Mouse (Mus musculus) embryonic stem cell, embryonic (primary cell): ENCODE data around the gene Dnajc22.

Experiments used
- CTCF ChIA-PET, 4 experiments: fragments of 300-600 bp in 2 of 4; fragments of 350-600 bp in 2 of 4; sonication (Branson Sonifier 250); formaldehyde crosslinking; loops; one replicate each; lab custom pipeline; 2022; ENCODE audit warnings: inconsistent platforms in 2 of 4; lab: Charles Lee
- POLR2A ChIA-PET, 4 experiments: fragments of 300-600 bp in 2 of 4; fragments of 350-600 bp in 2 of 4; sonication (Branson Sonifier 250); formaldehyde crosslinking; loops; one replicate each; lab custom pipeline; 2022; ENCODE audit warnings: antibody characterized with exemption in 4 of 4, inconsistent platforms in 1 of 4; lab: Charles Lee

Gene Dnajc22

DNA sequence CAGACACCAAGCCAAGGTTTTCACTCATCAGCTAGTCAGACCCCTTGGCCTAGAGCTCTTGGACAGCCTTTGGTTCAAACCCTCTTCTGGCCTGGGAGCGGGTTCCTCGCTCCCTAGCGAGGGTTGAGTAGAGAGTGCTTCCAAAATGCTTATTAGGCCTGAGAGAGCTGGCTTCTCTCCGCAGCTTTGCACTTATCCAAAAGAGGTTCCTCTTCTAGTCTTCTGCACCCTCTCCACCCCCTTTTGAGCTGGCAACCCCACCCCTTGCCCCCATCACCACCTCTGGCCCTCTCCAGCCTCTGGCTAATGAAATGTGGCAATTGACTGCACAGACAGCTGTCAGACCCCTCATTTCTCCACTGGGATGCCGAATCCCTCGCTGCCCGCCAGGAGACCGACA, at the start of gene Dnajc22:
Dnajc22 (plus strand) TSS at position 301 of the 400 bp plus-strand sequence.
- POLR2A ChIA-PET: interaction anchor here (0.5 to 3.8 kb wide), 35 partner anchors 11 to 559 kb away, joined by 3 to 25 read pairs (median 4); partner anchors contain the start of genes Troap (in 3 of the 4), Prph (in 2 of the 4), Tuba1c (in 2 of the 4) and Racgap1 (in 1 of the 4)
- CTCF ChIA-PET: interaction anchor here (0.5 to 3.1 kb wide), 48 partner anchors 9 to 585 kb away, joined by 3 to 23 read pairs (median 5); partner anchors contain the start of genes Troap (in 3 of the 4), Prph (in 2 of the 4) and Tuba1c (in 2 of the 4)

DNA sequence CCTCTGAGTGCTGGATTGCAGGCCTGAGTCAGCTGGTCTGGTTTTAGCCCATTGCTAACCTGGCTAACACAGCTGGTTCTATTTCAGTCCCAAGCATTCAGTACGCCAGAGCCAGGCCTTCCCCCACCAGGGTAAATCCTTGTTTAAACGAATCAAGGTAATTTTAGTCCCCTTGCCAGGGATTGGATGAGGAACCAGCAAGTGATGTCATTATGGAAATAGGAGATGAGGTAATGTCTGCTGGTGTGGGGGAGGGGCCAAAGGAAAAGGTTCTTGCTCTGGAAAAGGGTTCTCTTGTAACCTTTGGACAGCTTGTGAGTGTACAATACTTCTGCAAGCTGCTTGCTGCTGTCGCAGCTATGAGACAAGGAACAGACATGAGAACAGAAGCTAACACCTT, 48.1 kb upstream of the Dnajc22 start:
- POLR2A ChIA-PET: interaction anchor here (0.6 to 10.1 kb wide), 19 partner anchors 8 to 526 kb away, joined by 3 to 226 read pairs (median 5); partner anchors contain the start of genes Tuba1c (in 4 of the 4), Tuba1b (in 2 of the 4), Gm49450 (in 1 of the 4) and Prph (in 1 of the 4)
- CTCF ChIA-PET: interaction anchor here (0.6 to 1.9 kb wide), 16 partner anchors 9 to 371 kb away, joined by 3 to 8 read pairs (median 4); partner anchors contain the start of gene Tuba1c (in 1 of the 4)

DNA sequence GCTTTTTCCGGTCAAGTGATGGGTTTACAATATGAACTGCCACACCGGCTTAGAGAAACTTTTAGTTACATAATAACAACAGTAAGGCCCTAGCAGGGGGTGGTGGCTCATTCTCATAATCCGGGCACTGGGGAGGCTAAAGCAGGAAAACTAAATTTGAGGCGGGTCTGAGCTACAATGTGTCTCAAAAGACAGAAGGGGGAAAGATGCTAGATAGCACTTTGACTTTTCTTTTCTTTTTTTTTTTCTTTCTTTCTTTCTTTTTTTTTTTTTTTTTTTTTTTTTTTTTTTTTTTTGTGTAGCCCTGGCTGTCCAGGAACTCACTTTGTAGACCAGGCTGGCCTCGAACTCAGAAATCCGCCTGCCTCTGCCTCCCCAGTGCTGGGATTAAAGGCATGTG, 47.2 kb upstream of the Dnajc22 start:
- ChIA-PET POLR2A (interaction anchor here (0.6 to 10.1 kb wide), 12 partner anchors 10 to 381 kb away, joined by 3 to 226 read pairs (median 4); partner anchors contain the start of genes Tuba1c (in 2 of the 4) and Tuba1b (in 1 of the 4)), CTCF (interaction anchor here in 3 of 4 experiments (0.6 to 1.9 kb wide), 7 partner anchors 10 to 420 kb away, joined by 3 to 9 read pairs (median 6); partner anchors contain the start of gene Prph (in 1 of the 3))

DNA sequence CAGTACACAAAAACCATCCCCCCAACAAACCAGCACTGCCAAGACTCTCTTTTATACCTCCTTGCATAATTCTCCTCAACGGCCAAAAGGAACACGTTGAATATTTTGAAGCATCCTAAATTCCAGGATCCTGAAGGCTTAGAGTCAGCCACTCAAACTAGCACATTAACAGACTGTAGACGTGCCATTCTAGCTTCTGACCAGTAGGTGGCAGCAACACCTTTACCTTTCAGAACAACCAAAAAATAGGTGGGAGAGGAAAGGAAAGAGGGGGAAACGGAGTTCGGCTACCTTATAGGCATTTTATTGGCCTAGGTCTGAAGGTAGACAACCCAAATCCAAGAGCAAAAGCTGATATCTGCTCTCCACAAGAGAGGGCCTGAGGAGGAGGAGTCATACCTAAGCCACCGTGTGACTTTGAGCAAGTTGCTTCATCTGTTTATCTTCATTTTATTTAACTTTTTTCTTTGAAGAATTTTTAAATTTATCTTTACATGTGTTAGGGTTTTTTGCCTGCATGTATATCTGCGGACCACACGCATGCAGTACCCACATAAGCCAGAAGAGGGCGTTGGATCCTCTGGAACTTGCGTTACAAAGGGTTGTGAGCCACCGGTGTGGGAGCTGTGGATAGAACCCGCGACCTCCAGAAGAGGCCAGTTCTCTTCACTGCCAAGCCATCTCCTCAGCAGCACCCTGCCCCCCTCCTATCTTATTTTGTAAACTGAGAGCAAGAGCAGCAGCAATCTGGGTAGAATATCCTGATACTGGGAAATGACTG, 43.3 kb upstream of the Dnajc22 start:
- ChIA-PET POLR2A (interaction anchor here in 3 of 4 experiments (0.6 to 3.9 kb wide), 27 partner anchors 9 to 629 kb away, joined by 3 to 31 read pairs (median 4); partner anchors contain the start of genes Tuba1c (in 3 of the 3), Troap (in 2 of the 3) and C1ql4 (in 1 of the 3)), CTCF (interaction anchor here (0.5 to 4.5 kb wide), 84 partner anchors 7 to 1743 kb away, joined by 3 to 70 read pairs (median 4); partner anchors contain the start of genes Troap (in 3 of the 4), C1ql4 (in 2 of the 4), Dnajc22 (in 2 of the 4) and Tuba1c (in 2 of the 4))

DNA sequence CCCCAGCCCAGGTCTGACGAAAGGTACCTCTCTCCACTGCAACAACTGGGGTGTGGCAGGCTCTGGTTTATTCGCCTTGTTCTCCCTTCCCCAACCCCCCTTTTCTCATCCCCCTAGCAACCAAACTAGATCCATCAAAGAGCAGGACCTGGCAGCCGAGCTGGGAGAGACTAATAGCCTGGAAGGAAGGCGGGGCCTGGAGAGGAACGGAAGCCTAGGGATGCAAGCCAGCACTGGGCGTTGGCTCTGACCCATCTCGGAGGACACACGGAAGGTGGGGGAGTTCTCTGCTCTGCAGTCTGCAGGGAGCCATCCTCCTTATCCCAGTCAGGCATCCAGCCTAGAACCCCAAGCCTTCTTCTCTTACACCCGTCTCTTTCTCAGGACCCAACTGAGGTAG, 39.6 kb upstream of the Dnajc22 start:
- POLR2A ChIA-PET: interaction anchor here (0.5 to 6.0 kb wide), 24 partner anchors 9 to 389 kb away, joined by 3 to 48 read pairs (median 5); partner anchors contain the start of genes Tuba1c (in 2 of the 4), Dnajc22 (in 1 of the 4) and Troap (in 1 of the 4)
- CTCF ChIA-PET: interaction anchor here in 3 of 4 experiments (0.6 to 2.2 kb wide), 21 partner anchors 9 to 768 kb away, joined by 3 to 20 read pairs (median 4); partner anchors contain the start of gene Fkbp11 (in 1 of the 3)

DNA sequence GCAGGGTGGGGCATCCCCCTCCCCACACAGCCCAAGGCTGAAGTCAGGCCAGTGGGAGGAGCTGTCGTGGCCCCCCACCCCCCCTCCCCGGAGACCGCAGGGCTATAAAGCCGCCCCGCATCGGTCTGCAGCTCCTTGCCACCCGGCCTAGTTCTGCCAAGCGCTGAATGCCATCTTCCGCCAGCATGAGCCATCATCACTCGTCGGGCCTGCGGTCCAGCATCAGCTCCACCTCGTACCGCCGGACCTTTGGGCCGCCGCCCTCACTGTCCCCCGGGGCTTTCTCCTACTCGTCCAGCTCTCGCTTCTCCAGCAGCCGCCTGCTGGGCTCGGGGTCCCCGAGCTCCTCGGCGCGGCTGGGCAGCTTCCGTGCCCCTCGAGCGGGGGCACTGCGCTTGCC, 37.9 kb upstream of the Dnajc22 start, which contains the start of gene Prph:
Prph (plus strand) TSS at position 135 of the 400 bp plus-strand sequence.
- POLR2A ChIA-PET: interaction anchor here (0.7 to 6.0 kb wide), 38 partner anchors 10 to 403 kb away, joined by 3 to 48 read pairs (median 5); partner anchors contain the start of genes Tuba1c (in 3 of the 4), Dnajc22 (in 2 of the 4), Troap (in 2 of the 4) and C1ql4 (in 1 of the 4)
- CTCF ChIA-PET: interaction anchor here (0.5 to 3.8 kb wide), 36 partner anchors 9 to 362 kb away, joined by 3 to 24 read pairs (median 6); partner anchors contain the start of genes C1ql4 (in 2 of the 4), Dnajc22 (in 2 of the 4), Troap (in 2 of the 4) and Tuba1c (in 1 of the 4)

DNA sequence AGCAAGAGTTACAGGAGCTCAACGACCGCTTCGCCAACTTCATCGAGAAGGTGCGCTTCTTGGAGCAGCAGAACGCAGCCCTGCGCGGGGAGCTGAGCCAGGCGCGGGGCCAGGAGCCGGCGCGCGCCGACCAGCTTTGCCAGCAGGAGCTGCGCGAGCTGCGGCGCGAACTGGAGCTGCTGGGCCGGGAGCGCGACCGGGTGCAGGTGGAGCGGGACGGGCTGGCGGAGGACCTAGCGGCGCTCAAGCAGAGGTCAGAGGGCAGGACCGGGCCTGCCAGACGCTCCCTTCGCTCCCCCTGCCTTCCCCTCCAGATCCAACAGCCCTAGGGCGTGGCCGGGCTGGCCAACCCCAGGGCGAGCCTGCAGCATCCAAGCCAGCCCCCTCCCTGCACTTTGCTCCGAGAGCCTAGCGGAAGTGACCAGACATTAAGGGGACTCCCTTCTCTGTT, 37.4 kb upstream of the Dnajc22 start:
- ChIA-PET POLR2A (interaction anchor here (0.5 to 6.0 kb wide), 38 partner anchors 11 to 1881 kb away, joined by 3 to 48 read pairs (median 5); partner anchors contain the start of genes Tuba1c (in 4 of the 4), Dnajc22 (in 2 of the 4), Troap (in 2 of the 4) and C1ql4 (in 1 of the 4)), CTCF (interaction anchor here (0.5 to 3.8 kb wide), 39 partner anchors 10 to 361 kb away, joined by 3 to 24 read pairs (median 5); partner anchors contain the start of genes C1ql4 (in 2 of the 4), Dnajc22 (in 2 of the 4), Troap (in 2 of the 4) and Prpf40b (in 1 of the 4))

DNA sequence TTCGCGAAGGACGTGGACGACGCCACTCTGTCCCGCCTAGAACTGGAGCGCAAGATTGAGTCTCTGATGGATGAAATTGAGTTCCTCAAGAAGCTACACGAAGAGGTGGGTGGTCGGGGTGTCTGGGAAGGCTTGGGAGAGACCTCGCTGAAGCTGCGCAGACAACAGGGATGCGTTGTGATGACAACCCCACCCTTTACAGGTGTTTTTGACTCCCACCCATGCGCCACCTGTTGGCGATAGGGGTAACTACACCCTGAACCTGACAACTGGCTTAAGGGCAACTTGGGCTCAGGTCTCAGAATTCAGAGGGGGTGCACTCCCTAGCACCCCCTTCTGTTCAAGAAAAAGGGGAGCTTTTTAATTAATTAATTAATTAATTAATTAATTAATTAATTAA, 36.6 kb upstream of the Dnajc22 start:
- CTCF ChIA-PET: interaction anchor here (0.5 to 3.8 kb wide), 31 partner anchors 9 to 597 kb away, joined by 3 to 24 read pairs (median 5); partner anchors contain the start of genes C1ql4 (in 2 of the 4), Dnajc22 (in 2 of the 4), Prpf40b (in 1 of the 4) and Troap (in 1 of the 4)
- POLR2A ChIA-PET: interaction anchor here (0.5 to 6.0 kb wide), 18 partner anchors 12 to 1366 kb away, joined by 3 to 48 read pairs (median 6); partner anchors contain the start of genes Tuba1c (in 3 of the 4), C1ql4 (in 1 of the 4), Dnajc22 (in 1 of the 4) and Gm49450 (in 1 of the 4)

DNA sequence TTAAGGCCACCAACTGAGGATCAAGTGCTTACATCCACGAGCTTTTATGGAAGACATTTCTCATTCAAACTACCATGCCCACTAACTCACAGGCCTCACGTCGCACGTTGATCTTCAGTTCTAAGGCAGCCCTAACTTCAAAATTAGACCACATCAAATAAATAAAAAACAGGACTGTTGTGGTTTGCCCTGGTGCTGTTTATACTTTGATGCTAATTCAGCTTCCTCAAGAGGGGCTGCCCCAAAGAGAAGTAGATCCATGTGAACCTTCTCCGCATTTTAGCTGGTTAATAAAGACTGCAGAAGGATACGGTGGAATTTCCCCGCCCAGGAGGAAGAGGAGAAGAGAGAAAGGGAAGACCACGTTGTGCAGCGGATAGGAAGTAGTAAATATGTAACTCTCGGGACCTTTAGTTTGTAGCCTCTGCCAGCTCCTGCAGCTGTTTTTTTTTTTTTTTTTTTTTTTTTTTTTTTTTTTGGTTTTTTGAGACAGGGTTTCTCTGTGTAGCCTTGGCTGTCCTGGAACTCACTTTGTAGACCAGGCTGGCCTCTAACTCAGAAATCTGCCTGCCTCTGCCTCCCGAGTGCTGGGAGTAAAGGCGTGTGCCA, 27.3 kb upstream of the Dnajc22 start:
- ChIA-PET CTCF (interaction anchor here in 2 of 4 experiments (0.5 to 2.0 kb wide), 12 partner anchors 9 to 351 kb away, joined by 3 to 8 read pairs (median 4); partner anchors contain the start of genes Dnajc22 (in 1 of the 2) and Prph (in 1 of the 2)), POLR2A (interaction anchor here in 3 of 4 experiments (0.6 to 1.5 kb wide), 6 partner anchors 8 to 45 kb away, joined by 3 to 7 read pairs (median 3); partner anchors contain the start of genes Troap (in 2 of the 3), Prph (in 1 of the 3) and Tuba1c (in 1 of the 3))

DNA sequence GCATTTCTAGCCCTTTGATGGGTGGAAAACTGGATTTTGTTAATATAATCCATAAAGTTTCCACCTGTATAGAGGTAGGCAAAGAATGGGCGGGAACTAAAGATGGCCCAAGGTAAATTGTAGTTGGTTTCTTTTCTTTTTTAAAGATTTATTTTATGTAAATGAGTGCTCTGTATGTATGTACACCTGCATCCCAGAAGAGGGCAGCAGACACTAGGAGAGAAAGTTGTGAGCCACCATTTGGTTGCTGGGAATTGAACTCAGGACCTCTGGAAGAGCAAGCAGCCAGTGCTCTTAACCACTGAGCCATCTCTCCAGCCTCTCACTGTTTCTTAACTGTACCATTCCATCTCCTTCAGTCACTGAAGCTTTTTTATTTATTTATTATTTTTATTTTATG, 21.0 kb upstream of the Dnajc22 start:
- CTCF ChIA-PET: interaction anchor here (0.6 to 2.3 kb wide), 24 partner anchors 10 to 92 kb away, joined by 3 to 10 read pairs (median 4); partner anchors contain the start of genes Prph (in 2 of the 4) and Dnajc22 (in 1 of the 4)
- POLR2A ChIA-PET: interaction anchor here in 2 of 4 experiments (0.6 to 1.8 kb wide), 8 partner anchors 10 to 309 kb away, joined by 3 to 7 read pairs (median 4); partner anchors contain the start of genes Dnajc22 (in 1 of the 2) and Prph (in 1 of the 2)

DNA sequence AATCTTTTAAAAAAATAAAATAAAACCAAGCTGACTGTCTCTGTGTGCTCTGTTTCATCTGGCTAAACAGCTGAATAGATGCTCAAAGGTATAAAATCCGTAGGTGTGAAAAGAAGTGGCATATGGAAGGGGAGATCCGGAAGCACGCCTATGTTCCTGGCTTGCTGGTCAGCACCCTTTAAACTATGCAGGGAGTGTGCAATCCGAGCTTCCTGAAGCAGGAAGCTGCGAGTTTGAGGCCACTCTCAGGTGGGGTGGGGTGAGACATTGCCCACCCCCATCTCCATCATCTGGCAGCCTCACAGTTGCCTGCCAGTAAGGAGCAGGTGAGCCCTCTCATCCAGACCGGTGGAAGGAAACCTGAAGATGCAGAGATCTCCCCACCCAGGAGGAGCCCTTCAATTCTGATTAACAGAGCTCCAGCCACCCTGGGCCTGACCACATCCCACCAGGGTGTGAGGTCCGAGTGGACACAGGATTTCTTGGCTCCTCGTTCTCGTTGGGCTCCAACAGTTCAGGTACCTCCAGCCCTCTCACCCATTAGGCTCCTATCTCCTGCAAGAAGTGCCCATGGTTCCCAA, 18.9 kb upstream of the Dnajc22 start, which contains the start of gene Troap:
Troap (plus strand) TSS at position 557 of the 581 bp plus-strand sequence.
- POLR2A ChIA-PET: interaction anchor here (0.7 to 4.8 kb wide), 58 partner anchors 9 to 346 kb away, joined by 3 to 46 read pairs (median 5); partner anchors contain the start of genes C1ql4 (in 3 of the 4), Dnajc22 (in 3 of the 4), Tuba1c (in 3 of the 4) and Prph (in 2 of the 4)
- CTCF ChIA-PET: interaction anchor here (0.6 to 3.1 kb wide), 37 partner anchors 9 to 342 kb away, joined by 3 to 36 read pairs (median 5); partner anchors contain the start of genes C1ql4 (in 3 of the 4), Dnajc22 (in 3 of the 4) and Prph (in 2 of the 4)

DNA sequence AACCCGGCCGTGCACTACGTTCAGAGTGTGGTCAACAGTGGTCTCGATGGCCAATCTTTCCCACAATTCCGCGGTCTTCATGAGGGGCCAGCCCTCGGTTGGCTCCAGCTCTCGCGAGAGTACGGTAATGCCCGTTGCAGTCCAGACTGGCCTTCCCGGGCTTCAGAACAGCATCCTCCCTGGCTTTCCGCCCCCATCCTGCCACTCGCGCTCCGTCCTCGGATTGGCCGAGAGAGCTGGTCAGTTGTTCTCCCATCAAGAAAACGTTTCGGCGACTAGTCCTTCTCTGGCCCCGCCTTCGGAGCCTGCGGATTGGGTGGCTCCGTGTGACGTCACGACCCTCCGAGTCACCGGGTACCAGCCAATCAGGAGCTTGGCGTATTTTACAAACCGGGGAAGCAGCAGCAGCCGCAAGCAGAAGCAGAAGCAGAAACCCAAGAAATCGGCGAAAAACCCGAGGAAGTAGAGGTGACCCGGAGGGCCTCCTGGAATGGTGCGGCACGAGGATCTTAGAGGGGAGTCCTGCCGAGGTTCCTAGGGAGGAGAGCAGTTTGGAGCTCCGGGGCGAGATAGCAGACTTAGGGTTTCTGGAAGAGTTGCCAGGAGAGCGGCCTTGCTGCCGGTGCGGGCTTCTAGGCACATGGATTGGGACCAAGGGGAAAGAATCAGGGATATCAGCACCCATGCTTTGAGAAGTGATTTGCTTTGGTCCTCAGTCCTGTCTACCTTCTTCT, 18.2 kb upstream of the Dnajc22 start:
- POLR2A ChIA-PET: interaction anchor here (0.5 to 4.8 kb wide), 69 partner anchors 9 to 347 kb away, joined by 3 to 46 read pairs (median 4); partner anchors contain the start of genes C1ql4 (in 3 of the 4), Dnajc22 (in 3 of the 4), Tuba1c (in 3 of the 4) and Prph (in 2 of the 4)
- CTCF ChIA-PET: interaction anchor here (0.5 to 3.1 kb wide), 50 partner anchors 8 to 341 kb away, joined by 3 to 36 read pairs (median 4); partner anchors contain the start of genes C1ql4 (in 3 of the 4), Dnajc22 (in 3 of the 4) and Prph (in 2 of the 4)

DNA sequence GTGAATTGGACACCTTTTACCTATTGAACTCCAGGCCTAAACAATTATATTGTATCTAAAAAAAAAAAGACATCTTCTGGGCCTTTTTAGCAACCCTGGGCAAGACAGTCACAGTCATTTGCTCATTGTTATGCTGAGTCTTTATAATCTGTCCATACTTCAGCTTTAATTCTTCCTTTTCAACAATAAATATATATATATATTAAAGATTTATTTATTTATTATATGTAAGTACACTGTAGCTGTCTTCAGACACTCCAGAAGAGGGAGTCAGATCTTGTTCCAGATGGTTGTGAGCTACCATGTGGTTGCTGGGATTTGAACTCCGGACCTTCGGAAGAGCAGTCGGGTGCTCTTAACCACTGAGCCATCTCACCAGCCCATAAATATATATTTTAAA, 17.0 kb upstream of the Dnajc22 start:
- ChIA-PET CTCF (interaction anchor here (0.5 to 3.1 kb wide), 7 partner anchors 21 to 50 kb away, joined by 3 to 20 read pairs (median 9); partner anchors contain the start of gene Prph (in 1 of the 4)), POLR2A (interaction anchor here in 3 of 4 experiments (0.6 to 4.8 kb wide), 13 partner anchors 9 to 340 kb away, joined by 3 to 46 read pairs (median 8); partner anchors contain the start of genes Tuba1c (in 3 of the 3), C1ql4 (in 1 of the 3) and Dnajc22 (in 1 of the 3))
